Mouse (Mus musculus): Measurements from ENCODE around the gene Traf5. TPM values are rescaled to one million over a fixed set of nuclear protein-coding genes. Genes with fewer than 3 reads are reported as not detected.
A peak's percentile ranks its signal among the peaks of the same experiment; 100 is the strongest.

Gene Traf5
- polyA plus RNA-seq, 1 experiment from 2014 or later, result 3.3 TPM

- Histone ChIP-seq H3K4me1 (replicated peaks) (peaks cover 12% of the 10 kb centered on the region), H3K4me2 (no peak overlapping the region), H3K9me3 (no peaks in the 10 kb centered on the region), H3K36me3 (no peaks in the 10 kb centered on the region), H3K27ac (replicated peaks) (0 out of 2 replicates have a peak overlapping the region, but pooled peaks have one; percentile 8), H3K4me3 (no peak overlapping the region), H3K9ac (no peak overlapping the region), H3K27me3 (no peaks in the 10 kb centered on the region)
- WGBS, result 67% methylated on average over 1 of the region's 1 CpGs
- no peak for ATAC-seq (ENCODE audit: low FRiP score, low read depth)
Measured at GRCm38 (mm10) chr1:192074824-192075223, 17.5 kb downstream of the Traf5 start.

- 100% methylated on average over 1 of the region's 1 CpGs for WGBS
- no peak overlapping the region for H3K4me3 ChIP-seq
Measured at GRCm38 (mm10) chr1:192072426-192072825, 19.9 kb downstream of the Traf5 start.

DNA sequence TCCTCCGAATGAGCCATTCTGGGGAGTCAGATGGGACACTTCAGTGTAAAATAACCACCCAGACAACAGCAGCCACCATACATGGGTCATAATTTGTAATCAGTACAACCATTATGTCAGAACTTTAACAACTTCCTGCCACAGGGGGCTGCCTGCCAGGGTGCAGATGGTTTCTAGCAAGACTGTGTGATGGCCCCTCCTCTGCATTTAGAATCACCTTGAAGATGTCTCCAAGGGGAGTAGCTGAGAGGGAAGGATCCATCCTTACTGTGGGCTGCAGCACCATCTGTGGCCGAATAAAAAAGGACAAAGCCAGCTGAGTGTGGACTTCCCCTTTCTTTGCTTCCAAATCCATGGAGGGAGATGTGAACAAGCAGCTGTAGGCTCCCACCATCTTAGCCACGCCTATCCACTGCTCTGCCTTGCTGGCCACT lies 21.7 kb downstream of the Traf5 start:
- Histone ChIP-seq H3K27ac (replicated peaks) (no peak overlapping the region; the same call in 1 of the 2 replicates), H3K4me1 (replicated peaks) (peaks cover 12% of the 10 kb centered on the region), H3K4me2 (peak overlapping the region; percentile 9; the same call in 1 of the 2 replicates), H3K27me3 (no peaks in the 10 kb centered on the region), H3K9me3 (no peaks in the 10 kb centered on the region), H3K36me3 (no peaks in the 10 kb centered on the region), H3K9ac (no peak overlapping the region), H3K4me3 (no peak overlapping the region)
- no peak for ATAC-seq (ENCODE audit: low FRiP score, low read depth)
- WGBS, result 61% methylated on average over 3 of the region's 3 CpGs

More at GRCm38 (mm10) chr1:192072426-192072825, 19.9 kb downstream of the Traf5 start:
- Histone ChIP-seq H3K36me3 (no peaks in the 10 kb centered on the region), H3K27ac (replicated peaks) (no peak overlapping the region), H3K4me2 (no peak overlapping the region), H3K4me1 (replicated peaks) (peaks cover 12% of the 10 kb centered on the region), H3K9ac (no peak overlapping the region), H3K27me3 (no peaks in the 10 kb centered on the region), H3K9me3 (no peaks in the 10 kb centered on the region)
- ATAC-seq (ENCODE audit: low FRiP score, low read depth), result no peak

GRCm38 (mm10) chr1:192069971-192070591 lies 22.3 kb downstream of the Traf5 start:
- no peak overlapping the region; the same call in 1 of the 2 replicates for H3K27ac ChIP-seq (replicated peaks)
- peak; percentile 48; the same call in 1 of the 2 replicates for ATAC-seq (ENCODE audit: low FRiP score, low read depth)
- H3K4me2 ChIP-seq, result peak overlapping the region; percentile 9; the same call in 1 of the 2 replicates
- no peaks in the 10 kb centered on the region for H3K27me3 ChIP-seq
- no peak overlapping the region for H3K4me3 ChIP-seq
- H3K4me1 ChIP-seq (replicated peaks), result peaks cover 12% of the 10 kb centered on the region
- no peaks in the 10 kb centered on the region for H3K9me3 ChIP-seq
- H3K36me3 ChIP-seq, result no peaks in the 10 kb centered on the region
- H3K9ac ChIP-seq, result no peak overlapping the region
- 47% methylated on average over 13 of the region's 13 CpGs for WGBS

DNA sequence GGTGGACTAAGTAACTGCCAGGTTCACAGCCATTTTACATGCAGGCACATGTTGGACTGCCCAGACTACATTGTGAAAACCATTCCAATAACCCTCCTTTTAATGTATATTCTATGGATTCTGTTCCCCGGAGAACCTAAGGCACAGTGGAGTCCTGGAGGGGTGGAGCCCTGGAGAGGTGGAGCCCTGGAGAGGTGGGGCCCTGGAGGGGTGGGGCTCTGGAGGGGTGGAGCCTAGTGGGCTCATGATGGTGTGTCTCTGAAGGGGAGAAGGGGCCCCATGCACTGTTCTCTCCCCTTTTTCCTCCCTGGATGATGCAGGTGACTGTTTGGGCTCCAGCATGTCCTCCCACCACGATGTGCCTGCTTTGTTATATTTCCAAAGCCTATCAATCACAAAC lies 24.2 kb downstream of the Traf5 start:
- no peak overlapping the region for H3K27ac ChIP-seq (replicated peaks)
- no peak overlapping the region for H3K4me2 ChIP-seq
- H3K4me3 ChIP-seq, result no peak overlapping the region
- H3K9me3 ChIP-seq, result no peaks in the 10 kb centered on the region
- WGBS, result 58% methylated on average over 2 of the region's 2 CpGs
- no peaks in the 10 kb centered on the region for H3K27me3 ChIP-seq
- no peak overlapping the region for H3K9ac ChIP-seq
- H3K4me1 ChIP-seq (replicated peaks), result peaks cover 12% of the 10 kb centered on the region
- H3K36me3 ChIP-seq, result no peaks in the 10 kb centered on the region
- ATAC-seq (ENCODE audit: low FRiP score, low read depth), result no peak

DNA sequence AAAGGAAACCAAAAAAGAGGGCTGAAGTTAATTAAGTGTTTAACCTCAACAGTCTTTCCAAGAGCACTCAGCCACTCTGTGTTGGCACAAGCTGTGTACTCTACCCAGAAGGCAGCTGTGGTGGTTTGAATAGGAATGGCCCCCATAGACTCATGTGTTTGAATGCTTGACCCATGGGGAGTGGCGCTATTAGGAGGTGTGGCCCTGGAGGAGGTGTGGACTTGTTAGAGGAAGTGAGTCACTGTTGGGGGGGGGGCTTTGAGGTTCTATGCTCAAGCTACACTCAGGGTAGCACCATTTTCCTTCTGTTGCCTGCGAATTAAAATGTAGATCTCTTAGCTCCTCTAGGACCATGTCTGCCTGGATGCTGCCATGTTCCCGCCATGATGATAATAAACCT lies 25.4 kb downstream of the Traf5 start:
- no peak overlapping the region for H3K4me2 ChIP-seq
- H3K36me3 ChIP-seq, result no peaks in the 10 kb centered on the region
- no peaks in the 10 kb centered on the region for H3K27me3 ChIP-seq
- peaks cover 12% of the 10 kb centered on the region for H3K4me1 ChIP-seq (replicated peaks)
- no peaks in the 10 kb centered on the region for H3K9me3 ChIP-seq
- ATAC-seq (ENCODE audit: low FRiP score, low read depth), result no peak
- H3K27ac ChIP-seq (replicated peaks), result no peak overlapping the region
- no peak overlapping the region for H3K4me3 ChIP-seq
- H3K9ac ChIP-seq, result no peak overlapping the region
- WGBS, result 92% methylated on average over 3 of the region's 3 CpGs

GRCm38 (mm10) chr1:192063209-192063946 lies 29.0 kb downstream of the Traf5 start:
- WGBS, result 92% methylated on average over 8 of the region's 8 CpGs
- no peaks in the 10 kb centered on the region for H3K9me3 ChIP-seq
- H3K4me2 ChIP-seq, result no peak overlapping the region
- H3K27me3 ChIP-seq, result no peaks in the 10 kb centered on the region
- no peak for ATAC-seq (ENCODE audit: low FRiP score, low read depth)
- no peak overlapping the region for H3K9ac ChIP-seq
- H3K4me3 ChIP-seq, result no peak overlapping the region
- H3K4me1 ChIP-seq (replicated peaks), result no peaks in the 10 kb centered on the region
- H3K27ac ChIP-seq (replicated peaks), result no peak overlapping the region
- H3K36me3 ChIP-seq, result no peaks in the 10 kb centered on the region

DNA sequence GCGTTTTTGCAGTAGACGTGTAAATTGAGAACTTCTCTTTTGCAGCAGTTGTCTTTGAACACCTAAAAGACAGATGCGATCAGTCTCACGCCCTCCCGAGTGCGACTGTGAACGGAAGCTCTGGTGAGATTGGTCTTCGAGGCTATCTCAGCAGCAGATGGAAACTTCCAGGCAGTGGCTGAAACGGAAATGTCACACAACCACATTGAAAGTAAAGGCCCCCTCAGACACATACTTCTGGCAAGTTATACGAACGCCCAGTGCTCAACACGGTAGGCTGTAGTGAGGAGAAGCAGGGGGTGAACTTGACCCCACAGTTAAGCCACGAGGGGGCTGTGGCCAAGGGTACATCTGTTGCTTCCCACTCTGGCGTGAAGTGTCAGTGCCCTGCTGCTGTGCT lies 29.7 kb downstream of the Traf5 start:
- H3K9me3 ChIP-seq, result no peaks in the 10 kb centered on the region
- no peak for ATAC-seq (ENCODE audit: low FRiP score, low read depth)
- no peaks in the 10 kb centered on the region for H3K36me3 ChIP-seq
- no peak overlapping the region for H3K9ac ChIP-seq
- H3K27me3 ChIP-seq, result no peaks in the 10 kb centered on the region
- no peak overlapping the region for H3K4me2 ChIP-seq
- no peak overlapping the region for H3K27ac ChIP-seq (replicated peaks)
- no peaks in the 10 kb centered on the region for H3K4me1 ChIP-seq (replicated peaks)
- H3K4me3 ChIP-seq, result no peak overlapping the region
- 88% methylated on average over 14 of the region's 14 CpGs for WGBS

- 79% methylated on average over 4 of the region's 4 CpGs for WGBS
- no peak overlapping the region for H3K4me2 ChIP-seq
- H3K27ac ChIP-seq (replicated peaks), result no peak overlapping the region
- H3K9ac ChIP-seq, result no peak overlapping the region
- H3K27me3 ChIP-seq, result no peaks in the 10 kb centered on the region
- H3K9me3 ChIP-seq, result no peaks in the 10 kb centered on the region
- H3K4me1 ChIP-seq (replicated peaks), result no peaks in the 10 kb centered on the region
- no peak for ATAC-seq (ENCODE audit: low FRiP score, low read depth)
- no peak overlapping the region for H3K4me3 ChIP-seq
- H3K36me3 ChIP-seq, result no peaks in the 10 kb centered on the region
Measured at GRCm38 (mm10) chr1:192061666-192062306, 30.6 kb downstream of the Traf5 start.

DNA sequence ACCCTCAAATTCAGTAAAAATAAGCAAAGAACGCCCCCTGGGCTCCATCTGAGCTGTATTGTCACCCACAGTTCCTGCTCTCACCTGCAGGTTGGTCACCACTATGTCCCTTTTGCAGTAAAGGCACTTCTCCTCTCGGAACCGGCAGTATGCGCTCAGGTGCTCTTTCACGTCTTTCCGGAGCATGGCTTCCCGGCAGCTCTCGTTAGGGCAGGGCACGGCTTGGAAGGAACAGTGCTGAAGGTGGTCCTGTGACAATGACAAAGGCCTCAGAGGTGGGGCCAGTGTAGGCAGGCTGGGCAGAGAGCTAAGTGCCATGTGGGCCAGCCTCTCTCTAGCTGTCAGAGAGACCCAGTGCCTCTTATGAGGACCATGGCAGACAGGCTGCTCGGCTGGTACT lies 33.4 kb downstream of the Traf5 start:
- ATAC-seq (ENCODE audit: low FRiP score, low read depth), result no peak
- Histone ChIP-seq H3K4me1 (replicated peaks) (no peaks in the 10 kb centered on the region), H3K9ac (no peak overlapping the region), H3K4me2 (no peak overlapping the region), H3K27ac (replicated peaks) (no peak overlapping the region), H3K27me3 (no peaks in the 10 kb centered on the region), H3K4me3 (no peak overlapping the region), H3K36me3 (no peaks in the 10 kb centered on the region), H3K9me3 (no peaks in the 10 kb centered on the region)
- 84% methylated on average over 10 of the region's 10 CpGs for WGBS

DNA sequence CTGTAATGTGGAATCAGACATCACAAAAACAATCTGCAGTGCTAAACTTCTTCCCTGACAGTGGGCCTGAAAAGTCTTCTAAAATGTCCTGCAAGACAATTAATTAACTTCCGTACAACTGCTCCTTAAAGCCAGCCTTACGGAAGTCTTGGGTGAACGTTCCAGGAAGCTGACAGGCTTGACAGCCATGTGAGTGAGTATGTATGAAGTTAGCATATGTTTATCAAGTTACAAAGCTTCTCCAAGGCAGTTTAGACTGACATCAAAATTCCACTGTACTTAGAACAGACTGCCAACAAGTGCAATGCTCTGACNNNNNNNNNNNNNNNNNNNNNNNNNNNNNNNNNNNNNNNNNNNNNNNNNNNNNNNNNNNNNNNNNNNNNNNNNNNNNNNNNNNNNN lies 38.6 kb downstream of the Traf5 start:
- Histone ChIP-seq H3K4me3 (no peak overlapping the region), H3K27ac (replicated peaks) (no peak overlapping the region), H3K4me2 (no peak overlapping the region), H3K4me1 (replicated peaks) (no peaks in the 10 kb centered on the region), H3K36me3 (no peaks in the 10 kb centered on the region), H3K9me3 (no peaks in the 10 kb centered on the region), H3K9ac (no peak overlapping the region), H3K27me3 (no peaks in the 10 kb centered on the region)
- 63% methylated on average over 3 of the region's 3 CpGs for WGBS
- ATAC-seq (ENCODE audit: low FRiP score, low read depth), result no peak

DNA sequence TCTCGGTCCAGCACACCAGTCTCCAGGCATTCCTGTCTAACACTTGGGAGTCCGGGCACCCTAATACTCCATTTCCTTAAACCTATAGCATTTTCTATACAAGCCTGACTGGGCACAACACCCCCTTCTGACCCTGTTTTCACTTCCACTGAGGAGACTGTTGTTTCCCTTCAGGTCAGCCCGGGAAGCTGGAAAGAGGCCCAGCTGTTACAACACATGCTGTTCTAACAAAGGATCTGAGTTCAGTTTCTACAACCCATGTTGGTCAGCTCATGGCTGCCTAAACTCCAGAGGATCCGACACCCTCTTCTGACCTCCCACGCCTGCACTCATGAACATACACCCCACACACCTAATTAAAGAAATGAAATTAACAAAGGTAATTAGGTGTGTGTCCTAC lies 39.4 kb downstream of the Traf5 start:
- Histone ChIP-seq H3K4me1 (replicated peaks) (no peaks in the 10 kb centered on the region), H3K36me3 (no peaks in the 10 kb centered on the region), H3K27me3 (no peaks in the 10 kb centered on the region), H3K4me3 (no peak overlapping the region), H3K4me2 (no peak overlapping the region), H3K9ac (no peak overlapping the region), H3K9me3 (no peaks in the 10 kb centered on the region), H3K27ac (replicated peaks) (no peak overlapping the region)
- ATAC-seq (ENCODE audit: low FRiP score, low read depth), result no peak
- WGBS, result 85% methylated on average over 5 of the region's 5 CpGs
